Mouse (Mus musculus): ENCODE results near the gene Zfp354c. TPM values are rescaled to one million over a fixed set of nuclear protein-coding genes. Genes with fewer than 3 reads are reported as not detected.

Gene Zfp354c
- total and polyA plus RNA-seq, 3 experiments: 4.2 to 4.5 TPM; not detected in 1

GRCm38 (mm10) chr11:50845951-50846350 is 18.4 kb upstream of the Zfp354c start:
- H3K9me3 ChIP-seq (replicated peaks; ENCODE audit: insufficient read depth, low read length): no peaks in the 10 kb centered on the region
- H3K27me3 ChIP-seq (ENCODE audit: control insufficient read depth in 1 of 2, insufficient read depth in 2 of 2, low read length in 2 of 2): peaks cover 0 to 3% of the 10 kb centered on the region in 2 experiments; a peak in 1 of 4 replicates
- peaks cover 0 to 3% of the 10 kb centered on the region in 2 experiments; a peak in 1 of 4 replicates for H3K4me1 ChIP-seq (ENCODE audit: control insufficient read depth in 1 of 2, insufficient read depth in 2 of 2, low read length in 2 of 2)
- no peaks in the 10 kb centered on the region for H3K36me3 ChIP-seq (ENCODE audit: control insufficient read depth in 1 of 2, insufficient read depth in 2 of 2, low read length in 2 of 2)
- no peak overlapping the region for H3K9ac ChIP-seq (ENCODE audit: control insufficient read depth, low read depth, low read length, poor library complexity, severe bottlenecking)
- H3K79me2 ChIP-seq (ENCODE audit: control insufficient read depth, insufficient read depth, low read length, poor library complexity): no peaks in the 10 kb centered on the region
- no peak for DNase-seq (ENCODE audit: low read depth, low spot score)
- TF ChIP-seq GATA1 (IDR thresholded peaks at IDR 0.05; ENCODE audit: low read depth, low read length) (no peak), MAX (IDR thresholded peaks at IDR 0.05; ENCODE audit: low read length) (no peak), SMC3 (IDR thresholded peaks at IDR 0.05; ENCODE audit: low read depth, low read length) (no peak), SIN3A (IDR thresholded peaks at IDR 0.05; ENCODE audit: low read length) (no peak), USF2 (IDR thresholded peaks at IDR 0.05; ENCODE audit: borderline replicate concordance in 1 of 2, insufficient read depth in 1 of 2, low read depth in 1 of 2, low read length in 2 of 2) (no peak), JUND (IDR thresholded peaks at IDR 0.05; ENCODE audit: low read depth, low read length) (no peak), TAL1 (IDR thresholded peaks at IDR 0.05; ENCODE audit: low read length) (no peak), NELFE (IDR thresholded peaks at IDR 0.05; ENCODE audit: low read depth, low read length) (no peak), HCFC1 (IDR thresholded peaks at IDR 0.05; ENCODE audit: low read depth, low read length) (no peak), TBP (IDR thresholded peaks at IDR 0.05; ENCODE audit: low read depth, low read length) (no peak), ZMIZ1 (IDR thresholded peaks at IDR 0.05; ENCODE audit: low read depth, low read length) (no peak), UBTF (IDR thresholded peaks at IDR 0.05; ENCODE audit: borderline replicate concordance, insufficient read depth, low read depth, low read length) (no peak)
- no peak overlapping the region for H3K27ac ChIP-seq (ENCODE audit: control insufficient read depth, low read depth, low read length)
- no peak overlapping the region for H3K4me3 ChIP-seq (ENCODE audit: control insufficient read depth in 1 of 2, insufficient read depth in 1 of 2, low read depth in 2 of 2, low read length in 2 of 2)

GRCm38 (mm10) chr11:50841023-50841735 is 13.7 kb upstream of the Zfp354c start, which contains the start of gene Zfp879:
Zfp879 (minus strand) TSS chr11:50841552.
- Histone ChIP-seq H3K36me3 (ENCODE audit: control insufficient read depth in 1 of 2, insufficient read depth in 2 of 2, low read length in 2 of 2) (no peaks in the 10 kb centered on the region), H3K27me3 (ENCODE audit: control insufficient read depth in 1 of 2, insufficient read depth in 2 of 2, low read length in 2 of 2) (peaks cover 0 to 3% of the 10 kb centered on the region in 2 experiments; a peak in 1 of 4 replicates), H3K4me3 (ENCODE audit: control insufficient read depth in 1 of 2, insufficient read depth in 1 of 2, low read depth in 2 of 2, low read length in 2 of 2) (no peak within 1 kb of the TSS), H3K27ac (ENCODE audit: control insufficient read depth, low read depth, low read length) (no peak within 1 kb of the TSS), H3K9me3 (replicated peaks; ENCODE audit: insufficient read depth, low read length) (no peaks in the 10 kb centered on the region), H3K9ac (ENCODE audit: control insufficient read depth, low read depth, low read length, poor library complexity, severe bottlenecking) (no peak within 1 kb of the TSS), H3K79me2 (ENCODE audit: control insufficient read depth, insufficient read depth, low read length, poor library complexity) (no peaks in the 10 kb centered on the region), H3K4me1 (ENCODE audit: control insufficient read depth in 1 of 2, insufficient read depth in 2 of 2, low read length in 2 of 2) (no peaks in the 10 kb centered on the region)
- no peak for DNase-seq (ENCODE audit: low read depth, low spot score)
- no peak for TF ChIP-seq MAZ (IDR thresholded peaks at IDR 0.05; ENCODE audit: low read depth, low read length)
- no peak for TF ChIP-seq SMC3 (IDR thresholded peaks at IDR 0.05; ENCODE audit: low read depth, low read length)
- TF ChIP-seq TBP (IDR thresholded peaks at IDR 0.05; ENCODE audit: low read depth, low read length): no peak
- no peak for TF ChIP-seq GABPA (IDR thresholded peaks at IDR 0.05; ENCODE audit: low read depth, low read length)
- TF ChIP-seq ETS1 (IDR thresholded peaks at IDR 0.05; ENCODE audit: low read depth, low read length): no peak
- TF ChIP-seq MEF2A (IDR thresholded peaks at IDR 0.05; ENCODE audit: extremely low read depth, insufficient replicate concordance, low read depth, low read length, poor library complexity, severe bottlenecking): no peak
- no peak for TF ChIP-seq ZKSCAN1 (IDR thresholded peaks at IDR 0.05; ENCODE audit: low read depth, low read length)
- no peak for TF ChIP-seq ELF1 (IDR thresholded peaks at IDR 0.05; ENCODE audit: low read depth, low read length)
- no peak for TF ChIP-seq KAT2A (conservative IDR thresholded peaks at IDR 0.05; ENCODE audit: low read depth, low read length)

Measured in MEL (cell line).